25 mouse cellular contexts compared by ENCODE assay signal in the genomic region with DNA sequence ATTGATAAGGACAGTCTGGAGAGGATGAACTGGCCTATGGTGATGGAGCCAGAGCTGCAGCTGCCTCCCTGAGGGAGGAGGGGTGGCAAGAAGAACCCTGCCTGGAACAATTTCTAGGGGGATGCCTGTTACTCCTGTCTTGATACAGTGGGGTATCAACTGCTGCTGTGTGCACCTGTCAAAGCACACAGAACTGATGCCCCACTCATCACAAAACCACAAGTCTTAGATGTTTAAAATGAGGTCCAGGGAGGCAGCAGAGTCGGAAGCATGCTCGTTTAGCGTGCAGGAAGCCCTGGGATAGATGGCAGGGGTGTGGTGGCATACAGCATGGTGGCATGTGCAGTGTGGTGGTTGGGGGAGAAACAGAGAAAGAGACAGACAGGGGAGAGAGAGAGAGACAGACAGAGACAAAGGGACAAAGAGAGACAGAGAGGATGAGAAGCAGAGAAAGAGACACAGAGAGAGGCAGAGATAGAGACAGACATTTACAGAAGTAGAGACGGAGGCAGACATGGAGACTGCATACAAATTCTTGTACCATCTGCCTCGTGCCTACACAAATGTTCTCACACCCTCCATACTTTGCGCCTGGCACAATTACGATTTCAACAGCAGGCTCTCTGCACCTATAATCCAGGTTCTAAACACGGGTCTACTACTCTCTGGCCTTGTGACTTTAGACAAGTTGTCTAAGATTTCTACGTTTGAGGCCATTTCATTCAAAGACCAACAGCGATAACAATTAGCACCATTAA.
A peak's percentile ranks its signal among the peaks of the same experiment; 100 is the strongest.
DNase-seq lines count a peak whose midpoint lies in the region; ATAC-seq lines count a peak whose summit lies in the region.
"Had no signal": no experiment of that assay in that cellular context is flagged by ENCODE, and none has a peak within 500 bp of the region (broad histone marks: within the 10 kb centered on the region; RNA-seq: fewer than 3 reads in every experiment).

No protein-coding gene starts in this region.

- peak; percentile 14 for DNase-seq in layer of hippocampus, adult 9-11 months
- no peak for DNase-seq in layer of hippocampus, postnatal 10 days (ENCODE audit: low spot score in 2 of 2)
- peak; percentile 28 to 56 for DNase-seq in thymus, adult 18-20 months
- DNase-seq in thymus, postnatal 0 days (ENCODE audit: low spot score) = no peak
- DNase-seq in thymus, postnatal 14 days = peak; percentile 62
- DNase-seq in spleen, adult 12 weeks (ENCODE audit: low spot score) = no peak
- DNase-seq: adrenal gland, postnatal 36 days; B cell, adult 2 months; cerebellum, adult 11 months; cerebellum, adult 9-11 months; kidney, adult 2 months; kidney, postnatal 10 days; liver; lung, postnatal 4 days had no signal

- no peak overlapping the region for H3K27ac ChIP-seq in heart, embryonic 12.5 days (ENCODE audit: poor library complexity, severe bottlenecking)
- H3K27ac ChIP-seq: embryonic facial prominence, embryonic 10.5 days; hindbrain, embryonic 15.5 days; limb, embryonic 10.5 days; liver, embryonic 15.5 days; neural tube, embryonic 15.5 days; stomach, postnatal 0 days had no signal

- no peaks in the 10 kb centered on the region for H3K27me3 ChIP-seq in heart, embryonic 12.5 days (replicated peaks)
- H3K27me3 ChIP-seq: CH12.LX; hindbrain, embryonic 15.5 days; liver, embryonic 15.5 days; neural tube, embryonic 15.5 days; Patski had no signal

- H3K9me3 ChIP-seq in heart, embryonic 12.5 days (replicated peaks) = 0 out of 2 replicates have a peak, but pooled peaks cover 3% of the 10 kb centered on the region
- H3K9me3 ChIP-seq: hindbrain, embryonic 15.5 days; limb, embryonic 10.5 days; neural tube, embryonic 15.5 days had no signal

- H3K4me1 ChIP-seq in heart, embryonic 12.5 days (replicated peaks) = no peaks in the 10 kb centered on the region
- H3K4me1 ChIP-seq: embryonic facial prominence, embryonic 10.5 days; liver, embryonic 15.5 days had no signal

- no peak overlapping the region for H3K4me3 ChIP-seq in heart, embryonic 12.5 days
- H3K4me3 ChIP-seq: embryonic facial prominence, embryonic 10.5 days; hindbrain, embryonic 15.5 days; limb, embryonic 10.5 days; liver, embryonic 15.5 days; neural tube, embryonic 15.5 days had no signal

- no peaks in the 10 kb centered on the region for H3K36me3 ChIP-seq in heart, embryonic 12.5 days
- H3K36me3 ChIP-seq: embryonic facial prominence, embryonic 10.5 days; G1E; hindbrain, embryonic 15.5 days; limb, embryonic 10.5 days; liver, embryonic 15.5 days; neural tube, embryonic 15.5 days had no signal

- no peak overlapping the region for H3K4me2 ChIP-seq in heart, embryonic 12.5 days
- H3K4me2 ChIP-seq: hindbrain, embryonic 15.5 days; liver, embryonic 15.5 days; midbrain, embryonic 11.5 days had no signal

- no peak overlapping the region for H3K9ac ChIP-seq in heart, embryonic 12.5 days
- H3K9ac ChIP-seq: hindbrain, embryonic 15.5 days; liver, embryonic 15.5 days; neural tube, embryonic 15.5 days had no signal

- WGBS in heart, embryonic 12.5 days = 78% methylated on average over 10 of the region's 10 CpGs

- ATAC-seq in heart, embryonic 12.5 days (ENCODE audit: insufficient number of reproducible peaks, low FRiP score) = no peak
- ATAC-seq: Patski had no signal

Comparison
In these comparisons a context has a peak if more than half of its experiments do, and no peak if none do; other contexts are left out.
1. DNase-seq: peak in layer of hippocampus, adult 9-11 months (single experiment), thymus, adult 18-20 months (2 of 2) and thymus, postnatal 14 days (single experiment); none in layer of hippocampus, postnatal 10 days (0 of 2), thymus, postnatal 0 days (single experiment) and spleen, adult 12 weeks (single experiment).